Comparison of ENCODE assay signal across 9 mouse cellular contexts in genomic region chr3:90586906-90587305, GRCm38 (mm10). TPM values are rescaled to one million over a fixed set of nuclear protein-coding genes. Genes with fewer than 3 reads are reported as not detected.
DNase-seq lines count a peak whose midpoint lies in the region; ATAC-seq and TF ChIP-seq lines count a peak whose summit lies in the region.
"Had no signal": no experiment of that assay in that cellular context is flagged by ENCODE, and none has a peak within 500 bp of the region (broad histone marks: within the 10 kb centered on the region; RNA-seq: fewer than 3 reads in every experiment).

No protein-coding gene starts in this region.

- WGBS in kidney, embryonic 16.5 days: 56% methylated on average over 10 of the region's 10 CpGs
- 75% methylated on average over 10 of the region's 10 CpGs for WGBS in forebrain, postnatal 0 days

- DNase-seq in B cell, adult 2 months: peak; percentile 91 to 95
- peak; percentile 92 for DNase-seq in T-cell, adult 2 months (ENCODE audit: low spot score)
- peak; percentile 86 for DNase-seq in gastrocnemius, postnatal 25 days
- peak; percentile 90 for DNase-seq in thymus, postnatal 14 days
- DNase-seq in forebrain, postnatal 0 days: no peak
- no peak for DNase-seq in cerebellum, postnatal 36 days

- H3K27ac ChIP-seq in kidney, embryonic 16.5 days (ENCODE audit: low read length): peak overlapping the region; percentile 52
- H3K27ac ChIP-seq in forebrain, postnatal 0 days (ENCODE audit: low read depth, low read length): no peak overlapping the region

- ATAC-seq in kidney, embryonic 16.5 days (ENCODE audit: low FRiP score, low TSS enrichment): peak; percentile 50
- ATAC-seq in megakaryocyte progenitor cell, adult 5-6 weeks (replicated peaks; ENCODE audit: poor library complexity): peak; percentile 81
- ATAC-seq in forebrain, postnatal 0 days: no peak

- no peak overlapping the region for H3K9ac ChIP-seq in kidney, embryonic 16.5 days (replicated peaks; ENCODE audit: low read length)
- H3K9ac ChIP-seq in forebrain, postnatal 0 days: no peak overlapping the region

- no peak for TF ChIP-seq CTCF in forebrain, postnatal 0 days (IDR thresholded peaks at IDR 0.05; ENCODE audit: low read depth)

- no peak overlapping the region for H3K4me3 ChIP-seq in kidney, embryonic 16.5 days (ENCODE audit: low read length)
- no peak overlapping the region for H3K4me3 ChIP-seq in forebrain, postnatal 0 days (ENCODE audit: low read depth, low read length)
- H3K4me3 ChIP-seq: erythroblast, embryonic 14.5 days had no signal

- H3K4me2 ChIP-seq in kidney, embryonic 16.5 days (replicated peaks; ENCODE audit: low read depth, low read length): no peak overlapping the region
- H3K4me2 ChIP-seq in forebrain, postnatal 0 days (ENCODE audit: low read depth): no peak overlapping the region

- no peaks in the 10 kb centered on the region for H3K9me3 ChIP-seq in kidney, embryonic 16.5 days (ENCODE audit: low read length)
- no peaks in the 10 kb centered on the region for H3K9me3 ChIP-seq in forebrain, postnatal 0 days (ENCODE audit: low read length)

- peaks cover 12% of the 10 kb centered on the region; the same call in 1 of the 2 replicates for H3K4me1 ChIP-seq in kidney, embryonic 16.5 days (ENCODE audit: insufficient read depth, low read length)
- no peaks in the 10 kb centered on the region for H3K4me1 ChIP-seq in forebrain, postnatal 0 days (ENCODE audit: insufficient read depth)

- no peaks in the 10 kb centered on the region for H3K27me3 ChIP-seq in kidney, embryonic 16.5 days (ENCODE audit: insufficient read depth, low read length)
- no peaks in the 10 kb centered on the region for H3K27me3 ChIP-seq in forebrain, postnatal 0 days (ENCODE audit: insufficient read depth, low read length)

- no peaks in the 10 kb centered on the region for H3K36me3 ChIP-seq in kidney, embryonic 16.5 days (ENCODE audit: insufficient read depth, low read length)
- no peaks in the 10 kb centered on the region for H3K36me3 ChIP-seq in forebrain, postnatal 0 days (ENCODE audit: insufficient read depth)

RNA-seq across cellular contexts. Expression of gene S100a2, which starts 3.1 kb away (rescaled TPM):
- not detected for total RNA-seq in gastrocnemius, postnatal 25 days (2021)
- not detected in 2 replicates for polyA plus RNA-seq in kidney, embryonic 16.5 days (2015; fragmentation: Nextera tagmentation; extraction: Ambion mirVana)
- not detected in 2 replicates for total RNA-seq in megakaryocyte progenitor cell, adult 5-6 weeks (2015)
- not detected in 2 replicates for total RNA-seq in megakaryocyte progenitor cell, adult 5-6 weeks (2017)
- total RNA-seq in forebrain, postnatal 0 days (2014; rRNA removed): not detected in 2 replicates
- not detected in 2 replicates for polyA plus RNA-seq in forebrain, postnatal 0 days (2015; fragmentation: Nextera tagmentation; extraction: Ambion mirVana)
- polyA plus RNA-seq: erythroblast, embryonic 14.5 days had no signal

RNA-seq across cellular contexts. Expression of gene Gm42674, which starts 14.8 kb away (rescaled TPM):
- not detected for total RNA-seq in gastrocnemius, postnatal 25 days (2021)
- polyA plus RNA-seq in kidney, embryonic 16.5 days (2015; fragmentation: Nextera tagmentation; extraction: Ambion mirVana): not detected in 2 replicates
- total RNA-seq in megakaryocyte progenitor cell, adult 5-6 weeks (2015): not detected in 2 replicates
- not detected in 2 replicates for total RNA-seq in megakaryocyte progenitor cell, adult 5-6 weeks (2017)
- not detected in 2 replicates for total RNA-seq in forebrain, postnatal 0 days (2014; rRNA removed)
- polyA plus RNA-seq in forebrain, postnatal 0 days (2015; fragmentation: Nextera tagmentation; extraction: Ambion mirVana): not detected in 2 replicates
- polyA plus RNA-seq: erythroblast, embryonic 14.5 days had no signal

RNA-seq across cellular contexts. Expression of gene S100a4, which starts 16.7 kb away (rescaled TPM):
- 10 to 100 TPM; 11.3 to 23.2 TPM for total RNA-seq in gastrocnemius, postnatal 25 days (2021)
- polyA plus RNA-seq in kidney, embryonic 16.5 days (2015; fragmentation: Nextera tagmentation; extraction: Ambion mirVana): 3.6 and 5.5 TPM in 2 replicates
- total RNA-seq in megakaryocyte progenitor cell, adult 5-6 weeks (2015): 31.5 and 39.6 TPM in 2 replicates
- 19.4 and 53.6 TPM in 2 replicates for total RNA-seq in megakaryocyte progenitor cell, adult 5-6 weeks (2017)
- total RNA-seq in forebrain, postnatal 0 days (2014; rRNA removed): 2.8 and 5.9 TPM in 2 replicates
- polyA plus RNA-seq in forebrain, postnatal 0 days (2015; fragmentation: Nextera tagmentation; extraction: Ambion mirVana): 2.1 and 2.4 TPM in 2 replicates
- polyA plus RNA-seq: erythroblast, embryonic 14.5 days had no signal

RNA-seq across cellular contexts. Expression of gene S100a5, which starts 21.4 kb away (rescaled TPM):
- total RNA-seq in gastrocnemius, postnatal 25 days (2021): not detected
- 0.45 and 0.99 TPM in 2 replicates for polyA plus RNA-seq in kidney, embryonic 16.5 days (2015; fragmentation: Nextera tagmentation; extraction: Ambion mirVana)
- total RNA-seq in megakaryocyte progenitor cell, adult 5-6 weeks (2015): not detected in 2 replicates
- total RNA-seq in megakaryocyte progenitor cell, adult 5-6 weeks (2017): not detected in 2 replicates
- total RNA-seq in forebrain, postnatal 0 days (2014; rRNA removed): not detected in 2 replicates
- polyA plus RNA-seq in forebrain, postnatal 0 days (2015; fragmentation: Nextera tagmentation; extraction: Ambion mirVana): 0.79 TPM in 1 of 2 replicates, not detected in the other
- polyA plus RNA-seq: erythroblast, embryonic 14.5 days had no signal

RNA-seq across cellular contexts. Expression of gene S100a6, which starts 25.8 kb away (rescaled TPM):
- 100 to 1,000 TPM in 1 of 2 experiments, 10 to 100 TPM in 1; 65.8 to 112 TPM for total RNA-seq in gastrocnemius, postnatal 25 days (2021)
- 173 and 181 TPM in 2 replicates for polyA plus RNA-seq in kidney, embryonic 16.5 days (2015; fragmentation: Nextera tagmentation; extraction: Ambion mirVana)
- 31.2 and 57.3 TPM in 2 replicates for total RNA-seq in megakaryocyte progenitor cell, adult 5-6 weeks (2015)
- total RNA-seq in megakaryocyte progenitor cell, adult 5-6 weeks (2017): 10.7 and 21.3 TPM in 2 replicates
- total RNA-seq in forebrain, postnatal 0 days (2014; rRNA removed): 17.9 and 18.1 TPM in 2 replicates
- polyA plus RNA-seq in forebrain, postnatal 0 days (2015; fragmentation: Nextera tagmentation; extraction: Ambion mirVana): 34.9 and 40.7 TPM in 2 replicates
- polyA plus RNA-seq: erythroblast, embryonic 14.5 days had no signal

Comparison
In these comparisons a context has a peak if more than half of its experiments do, and no peak if none do; other contexts are left out.
1. DNase-seq: peak in B cell, adult 2 months (2 of 2), T-cell, adult 2 months (single experiment), gastrocnemius, postnatal 25 days (single experiment) and thymus, postnatal 14 days (single experiment); none in forebrain, postnatal 0 days (single experiment) and cerebellum, postnatal 36 days (0 of 2).